Mouse (Mus musculus) E14TG2a.4 (cell line): ENCODE results near the gene Slc39a3.

Experiments used
- CTCF ChIP-seq: conservative IDR thresholded peaks from 2 replicates; pipeline ENCODE4 v1.5.1; 2014; ENCODE audit warnings: low read length
- POU5F1 ChIP-seq: IDR thresholded peaks from 2 replicates; pipeline ENCODE4 v1.6.1; 2014; ENCODE audit warnings: low read length, borderline replicate concordance

GRCm38 (mm10) chr10:80987709-80988441 lies 49.4 kb downstream of the Slc39a3 start:
- TF ChIP-seq CTCF (peak; percentile 74), POU5F1 (no peak)
